Mouse (Mus musculus): ENCODE results near the gene Cc2d1a. TPM values are rescaled to one million over a fixed set of nuclear protein-coding genes. Genes with fewer than 3 reads are reported as not detected.

The Cc2d1a gene
- total RNA-seq, 2 experiments from 2014 or later, result 51.1 to 53.6 TPM

Small RNA genes within 50 kb of the gene (microRNA-seq; reads per million reads assigned to microRNA genes)
- gene Gm25110 (not detected), gene Mir181c (1,967 reads per million, percentile 84 among the genes with 10 or more reads in this experiment), gene Mir181d (1,728 reads per million, percentile 83 among the genes with 10 or more reads in this experiment), gene Mir709 (not detected)

Other genes starting within 250 kb of the Cc2d1a start
- gene Adgrl1, start 247.8 kb downstream of the Cc2d1a start, total RNA-seq (2021), result 100 to 1,000 TPM; 422 to 433 TPM
- gene Gm10644, start 192.7 kb downstream of the Cc2d1a start, total RNA-seq (2021), result under 1 TPM; 0.25 to 0.54 TPM
- gene Asf1b, start 192.4 kb downstream of the Cc2d1a start, total RNA-seq (2021), result under 1 TPM; 0.39 to 0.48 TPM
- 100 to 1,000 TPM; 243 to 267 TPM for gene Prkaca, start 174.9 kb downstream of the Cc2d1a start, total RNA-seq (2021)
- gene Samd1, start 150.3 kb downstream of the Cc2d1a start, total RNA-seq (2021), result 10 to 100 TPM; 41.5 to 46.6 TPM
- under 1 TPM in 1 of 2 experiments, not detected in 1; 0.59 TPM for gene 1700067K01Rik, start 146.4 kb downstream of the Cc2d1a start, total RNA-seq (2021)
- gene 2210011C24Rik, start 135.8 kb downstream of the Cc2d1a start, total RNA-seq (2021), result 1 to 10 TPM; 1.3 to 3.1 TPM
- gene Palm3, start 126.5 kb downstream of the Cc2d1a start, total RNA-seq (2021), result 1 to 10 TPM; 1.7 to 2.7 TPM
- under 1 TPM; 0.49 to 0.52 TPM for gene Il27ra, start 105.3 kb downstream of the Cc2d1a start, total RNA-seq (2021)
- gene Rln3, start 102.9 kb downstream of the Cc2d1a start, total RNA-seq (2021), result not detected
- 1 to 10 TPM; 4.1 to 4.4 TPM for gene Gm10643, start 82.8 kb downstream of the Cc2d1a start, total RNA-seq (2021)
- 10 to 100 TPM; 17.9 to 32.4 TPM for gene Rfx1, start 81.1 kb downstream of the Cc2d1a start, total RNA-seq (2021)
- 10 to 100 TPM; 15.7 to 19.8 TPM for gene Dcaf15, start 43.2 kb downstream of the Cc2d1a start, total RNA-seq (2021)
- not detected for gene Podnl1, start 21.9 kb downstream of the Cc2d1a start, total RNA-seq (2021)
- gene 4930432K21Rik, start 89 bp upstream of the Cc2d1a start, total RNA-seq (2021), result 1 to 10 TPM; 1.7 to 2.1 TPM
- gene Nanos3, start 37.3 kb upstream of the Cc2d1a start, total RNA-seq (2021), result 1 to 10 TPM; 3.7 to 3.9 TPM
- gene Zswim4, start 89.1 kb upstream of the Cc2d1a start, total RNA-seq (2021), result 10 to 100 TPM; 12.5 to 16.9 TPM
- gene D8Ertd738e, start 101.8 kb upstream of the Cc2d1a start, total RNA-seq (2021), result 100 to 1,000 TPM; 113 to 146 TPM
- gene Mri1, start 109.4 kb upstream of the Cc2d1a start, total RNA-seq (2021), result 10 to 100 TPM; 14.4 to 15.9 TPM
- gene Ccdc130, start 122.4 kb upstream of the Cc2d1a start, total RNA-seq (2021), result 10 to 100 TPM; 23.1 to 28.2 TPM
- 100 to 1,000 TPM; 219 to 272 TPM for gene Cacna1a, start 240.5 kb upstream of the Cc2d1a start, total RNA-seq (2021)

All from left cerebral cortex, postnatal 36 days (tissue).